Mouse (Mus musculus): ENCODE data around the gene Gm20388. TPM values are rescaled to one million over a fixed set of nuclear protein-coding genes. Genes with fewer than 3 reads are reported as not detected.

Gene Gm20388
- polyA plus RNA-seq, 1 experiment from 2014 or later: 7.4 TPM

- no peak for ATAC-seq (ENCODE audit: insufficient read depth, low FRiP score)
- no peak overlapping the region for H3K9ac ChIP-seq (ENCODE audit: low read length)
- 92% methylated on average over 3 of the region's 3 CpGs for whole genome bisulfite sequencing
- no peak overlapping the region for H3K4me3 ChIP-seq (replicated peaks; ENCODE audit: low read length)
- H3K27ac ChIP-seq (ENCODE audit: low read length): no peak overlapping the region
- H3K9me3 ChIP-seq (replicated peaks; ENCODE audit: control insufficient read depth, low read length): no peaks in the 10 kb centered on the region
- H3K36me3 ChIP-seq (ENCODE audit: control insufficient read depth, insufficient read depth, low read length): peaks cover 40% of the 10 kb centered on the region
- H3K4me1 ChIP-seq (ENCODE audit: control insufficient read depth, insufficient read depth, low read length): no peaks in the 10 kb centered on the region
- H3K27me3 ChIP-seq (ENCODE audit: control insufficient read depth, insufficient read depth, low read length): no peaks in the 10 kb centered on the region
- no peak overlapping the region for H3K4me2 ChIP-seq (ENCODE audit: low read depth, low read length)
Measured at GRCm38 (mm10) chr8:122389357-122389756, 2478.7 kb downstream of the Gm20388 start.

GRCm38 (mm10) chr8:122390758-122391157 is 2480.1 kb downstream of the Gm20388 start:
- WGBS: 73% methylated on average over 3 of the region's 3 CpGs
- Histone ChIP-seq H3K4me3 (replicated peaks; ENCODE audit: low read length) (no peak overlapping the region), H3K36me3 (ENCODE audit: control insufficient read depth, insufficient read depth, low read length) (peaks cover 35% of the 10 kb centered on the region), H3K9ac (ENCODE audit: low read length) (no peak overlapping the region), H3K27me3 (ENCODE audit: control insufficient read depth, insufficient read depth, low read length) (no peaks in the 10 kb centered on the region), H3K9me3 (replicated peaks; ENCODE audit: control insufficient read depth, low read length) (no peaks in the 10 kb centered on the region), H3K27ac (ENCODE audit: low read length) (no peak overlapping the region), H3K4me2 (ENCODE audit: low read depth, low read length) (no peak overlapping the region), H3K4me1 (ENCODE audit: control insufficient read depth, insufficient read depth, low read length) (no peaks in the 10 kb centered on the region)
- no peak for ATAC-seq (ENCODE audit: insufficient read depth, low FRiP score)

- Histone ChIP-seq H3K9me3 (replicated peaks; ENCODE audit: control insufficient read depth, low read length) (no peaks in the 10 kb centered on the region), H3K4me2 (ENCODE audit: low read depth, low read length) (no peak overlapping the region), H3K9ac (ENCODE audit: low read length) (no peak overlapping the region), H3K27ac (ENCODE audit: low read length) (no peak overlapping the region), H3K36me3 (ENCODE audit: control insufficient read depth, insufficient read depth, low read length) (peaks cover 30% of the 10 kb centered on the region), H3K4me3 (replicated peaks; ENCODE audit: low read length) (no peak overlapping the region), H3K4me1 (ENCODE audit: control insufficient read depth, insufficient read depth, low read length) (no peaks in the 10 kb centered on the region), H3K27me3 (ENCODE audit: control insufficient read depth, insufficient read depth, low read length) (no peaks in the 10 kb centered on the region)
- ATAC-seq (ENCODE audit: insufficient read depth, low FRiP score): no peak
Measured at GRCm38 (mm10) chr8:122393717-122394116, 2483.1 kb downstream of the Gm20388 start.

DNA sequence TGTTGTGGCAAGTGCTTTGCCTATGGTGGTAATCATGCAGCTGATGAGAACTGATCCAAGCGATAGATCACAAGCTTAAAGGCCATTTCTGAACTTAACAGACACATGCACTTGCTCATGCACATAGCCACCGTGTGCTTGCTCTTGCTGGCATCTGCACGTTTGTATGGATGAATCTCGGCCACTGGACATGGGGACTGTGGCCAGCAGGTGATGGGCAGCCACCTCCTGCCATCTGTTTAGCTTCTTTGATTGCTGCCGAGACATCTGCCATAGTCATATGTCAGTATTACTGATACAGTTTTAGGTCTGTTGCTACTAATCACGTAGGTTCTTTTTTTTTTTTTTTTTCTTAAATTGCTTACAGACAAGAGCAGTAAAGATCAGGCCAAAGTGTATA is 2484.7 kb downstream of the Gm20388 start:
- no peaks in the 10 kb centered on the region for H3K9me3 ChIP-seq (replicated peaks; ENCODE audit: control insufficient read depth, low read length)
- no peaks in the 10 kb centered on the region for H3K4me1 ChIP-seq (ENCODE audit: control insufficient read depth, insufficient read depth, low read length)
- no peak overlapping the region for H3K9ac ChIP-seq (ENCODE audit: low read length)
- no peak overlapping the region for H3K4me2 ChIP-seq (ENCODE audit: low read depth, low read length)
- peaks cover 24% of the 10 kb centered on the region for H3K36me3 ChIP-seq (ENCODE audit: control insufficient read depth, insufficient read depth, low read length)
- WGBS: 88% methylated on average over 6 of the region's 6 CpGs
- no peak for ATAC-seq (ENCODE audit: insufficient read depth, low FRiP score)
- no peak overlapping the region for H3K27ac ChIP-seq (ENCODE audit: low read length)
- H3K27me3 ChIP-seq (ENCODE audit: control insufficient read depth, insufficient read depth, low read length): no peaks in the 10 kb centered on the region
- H3K4me3 ChIP-seq (replicated peaks; ENCODE audit: low read length): no peak overlapping the region

- Histone ChIP-seq H3K4me2 (ENCODE audit: low read depth, low read length) (no peak overlapping the region), H3K36me3 (ENCODE audit: control insufficient read depth, insufficient read depth, low read length) (peaks cover 34% of the 10 kb centered on the region), H3K9ac (ENCODE audit: low read length) (no peak overlapping the region), H3K4me3 (replicated peaks; ENCODE audit: low read length) (no peak overlapping the region), H3K27ac (ENCODE audit: low read length) (no peak overlapping the region), H3K27me3 (ENCODE audit: control insufficient read depth, insufficient read depth, low read length) (no peaks in the 10 kb centered on the region), H3K9me3 (replicated peaks; ENCODE audit: control insufficient read depth, low read length) (no peaks in the 10 kb centered on the region), H3K4me1 (ENCODE audit: control insufficient read depth, insufficient read depth, low read length) (no peaks in the 10 kb centered on the region)
- no peak for ATAC-seq (ENCODE audit: insufficient read depth, low FRiP score)
- 92% methylated on average over 9 of the region's 9 CpGs for WGBS
Measured at GRCm38 (mm10) chr8:122398186-122398585, 2487.5 kb downstream of the Gm20388 start.

DNA sequence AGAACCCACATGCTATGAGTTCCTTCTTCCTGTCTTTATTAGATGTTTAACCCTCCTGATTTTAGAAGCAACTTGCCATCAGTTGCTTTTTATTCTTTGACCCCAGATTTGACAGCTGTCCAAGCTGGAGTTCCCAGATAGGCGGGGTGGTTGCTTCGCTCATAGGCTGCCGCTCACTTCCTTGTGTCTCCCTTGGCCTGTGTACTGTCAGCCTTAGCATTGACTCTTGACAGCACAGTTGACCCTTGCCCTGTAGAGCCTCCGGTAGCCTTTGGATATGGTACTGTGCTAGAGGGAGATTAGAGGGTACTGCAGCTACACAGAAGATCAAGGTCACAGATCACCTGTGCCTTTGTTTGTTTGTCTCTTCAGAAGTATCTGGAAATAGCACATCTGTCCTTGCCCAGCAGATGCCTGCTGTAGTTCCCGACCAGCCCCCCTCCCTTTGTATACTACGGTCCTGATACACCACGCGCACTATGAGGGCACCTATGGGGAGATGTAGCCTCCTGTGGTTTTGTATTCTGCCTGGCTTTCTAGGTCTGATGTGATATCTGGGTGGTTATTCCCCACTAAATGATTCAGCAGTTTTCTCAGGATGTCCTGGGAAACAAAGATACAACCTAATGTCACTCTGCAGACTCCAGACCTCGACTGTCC is 2494.6 kb downstream of the Gm20388 start:
- no peaks in the 10 kb centered on the region for H3K9me3 ChIP-seq (replicated peaks; ENCODE audit: control insufficient read depth, low read length)
- WGBS: 84% methylated on average over 9 of the region's 9 CpGs
- no peak for ATAC-seq (ENCODE audit: insufficient read depth, low FRiP score)
- H3K4me3 ChIP-seq (replicated peaks; ENCODE audit: low read length): no peak overlapping the region
- H3K36me3 ChIP-seq (ENCODE audit: control insufficient read depth, insufficient read depth, low read length): peaks cover 38% of the 10 kb centered on the region
- H3K4me2 ChIP-seq (ENCODE audit: low read depth, low read length): no peak overlapping the region
- H3K27me3 ChIP-seq (ENCODE audit: control insufficient read depth, insufficient read depth, low read length): no peaks in the 10 kb centered on the region
- no peak overlapping the region for H3K27ac ChIP-seq (ENCODE audit: low read length)
- H3K4me1 ChIP-seq (ENCODE audit: control insufficient read depth, insufficient read depth, low read length): no peaks in the 10 kb centered on the region
- H3K9ac ChIP-seq (ENCODE audit: low read length): no peak overlapping the region

DNA sequence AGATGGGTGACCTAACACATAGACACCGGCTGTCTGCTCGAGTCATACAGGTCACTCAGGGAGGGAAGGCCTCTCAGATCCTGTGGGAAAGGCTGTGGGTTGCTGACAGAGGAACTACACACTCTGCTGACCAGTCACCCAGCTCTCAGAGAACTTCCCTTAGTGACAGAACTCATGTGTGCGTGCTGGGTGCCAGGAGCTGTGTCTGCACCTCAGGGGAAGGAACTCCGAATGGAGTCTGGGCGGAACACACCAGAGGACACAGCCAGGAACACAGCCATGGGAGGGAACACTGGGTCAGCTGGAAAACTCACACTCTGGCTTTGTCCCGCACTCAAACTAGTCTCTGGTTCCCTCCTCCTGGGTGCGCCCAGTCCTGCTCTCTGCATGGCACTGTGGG is 2497.0 kb downstream of the Gm20388 start:
- H3K4me1 ChIP-seq (ENCODE audit: control insufficient read depth, insufficient read depth, low read length): no peaks in the 10 kb centered on the region

GRCm38 (mm10) chr8:122414311-122414710 is 2503.7 kb downstream of the Gm20388 start:
- no peaks in the 10 kb centered on the region for H3K9me3 ChIP-seq (replicated peaks; ENCODE audit: control insufficient read depth, low read length)
- H3K27ac ChIP-seq (ENCODE audit: low read length): no peak overlapping the region
- no peak overlapping the region for H3K4me2 ChIP-seq (ENCODE audit: low read depth, low read length)
- no peak overlapping the region for H3K4me3 ChIP-seq (replicated peaks; ENCODE audit: low read length)
- 83% methylated on average over 9 of the region's 9 CpGs for WGBS
- H3K9ac ChIP-seq (ENCODE audit: low read length): no peak overlapping the region
- H3K4me1 ChIP-seq (ENCODE audit: control insufficient read depth, insufficient read depth, low read length): no peaks in the 10 kb centered on the region
- H3K36me3 ChIP-seq (ENCODE audit: control insufficient read depth, insufficient read depth, low read length): peaks cover 40% of the 10 kb centered on the region
- H3K27me3 ChIP-seq (ENCODE audit: control insufficient read depth, insufficient read depth, low read length): no peaks in the 10 kb centered on the region
- ATAC-seq (ENCODE audit: insufficient read depth, low FRiP score): no peak

More for the DNA sequence above, 2497.0 kb downstream of the Gm20388 start:
- Histone ChIP-seq H3K36me3 (ENCODE audit: control insufficient read depth, insufficient read depth, low read length) (peaks cover 31% of the 10 kb centered on the region), H3K27me3 (ENCODE audit: control insufficient read depth, insufficient read depth, low read length) (no peaks in the 10 kb centered on the region), H3K4me3 (replicated peaks; ENCODE audit: low read length) (no peak overlapping the region), H3K4me2 (ENCODE audit: low read depth, low read length) (no peak overlapping the region), H3K9me3 (replicated peaks; ENCODE audit: control insufficient read depth, low read length) (no peaks in the 10 kb centered on the region), H3K27ac (ENCODE audit: low read length) (no peak overlapping the region), H3K9ac (ENCODE audit: low read length) (no peak overlapping the region)
- WGBS: 90% methylated on average over 7 of the region's 7 CpGs
- ATAC-seq (ENCODE audit: insufficient read depth, low FRiP score): no peak

DNA sequence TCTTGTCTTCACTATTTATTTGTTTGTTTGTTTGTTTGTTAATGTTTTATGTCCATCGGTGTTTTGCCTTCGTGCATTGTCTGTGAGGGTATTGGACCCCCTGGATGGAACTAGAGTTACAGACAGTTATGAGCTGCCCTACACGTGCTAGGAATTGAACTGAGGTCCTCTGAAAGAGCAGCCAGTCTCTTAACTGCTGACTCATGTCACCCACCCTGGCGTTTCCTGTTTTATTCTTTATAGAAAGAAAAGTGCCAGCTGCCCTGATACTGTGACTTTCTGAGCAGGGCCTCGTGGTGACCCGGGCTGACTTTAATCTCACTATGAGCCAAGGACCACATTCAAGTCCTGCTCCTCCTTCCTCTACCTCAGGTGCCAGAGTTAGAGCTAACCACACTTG is 2504.9 kb downstream of the Gm20388 start:
- H3K9me3 ChIP-seq (replicated peaks; ENCODE audit: control insufficient read depth, low read length): no peaks in the 10 kb centered on the region
- H3K4me3 ChIP-seq (replicated peaks; ENCODE audit: low read length): no peak overlapping the region
- H3K9ac ChIP-seq (ENCODE audit: low read length): no peak overlapping the region
- no peak for ATAC-seq (ENCODE audit: insufficient read depth, low FRiP score)
- peaks cover 29% of the 10 kb centered on the region for H3K36me3 ChIP-seq (ENCODE audit: control insufficient read depth, insufficient read depth, low read length)
- 82% methylated on average over 6 of the region's 6 CpGs for WGBS
- no peak overlapping the region for H3K27ac ChIP-seq (ENCODE audit: low read length)
- no peaks in the 10 kb centered on the region for H3K27me3 ChIP-seq (ENCODE audit: control insufficient read depth, insufficient read depth, low read length)
- H3K4me2 ChIP-seq (ENCODE audit: low read depth, low read length): no peak overlapping the region
- no peaks in the 10 kb centered on the region for H3K4me1 ChIP-seq (ENCODE audit: control insufficient read depth, insufficient read depth, low read length)
